Mouse (Mus musculus) heart, adult 2 months (tissue): Measurements from ENCODE around the gene Zbtb4. TPM values are rescaled to one million over a fixed set of nuclear protein-coding genes. Genes with fewer than 3 reads are reported as not detected.

ENCODE experiments used
- DNase-seq, 2 experiments: peaks; one replicate each; pipeline ENCODE4 v3.0.0; 2021
- H3K27ac ChIP-seq: fragments of 200-600 bp; 2 replicates; pipeline ENCODE4 v1.8.1; 2022
- H3K27me3 ChIP-seq: fragments of 200-500 bp; 2 replicates; pipeline ENCODE4 v1.6.1; 2012; ENCODE audit warnings: mild to moderate bottlenecking, low read length, inconsistent platforms, mixed read lengths; ENCODE audit not compliant: control insufficient read depth, insufficient read depth
- H3K36me3 ChIP-seq: fragments of 200-500 bp; 2 replicates; pipeline ENCODE4 v1.6.1; 2012; ENCODE audit warnings: low read length, inconsistent platforms; ENCODE audit not compliant: control insufficient read depth, insufficient read depth
- H3K4me1 ChIP-seq: fragments of 200-500 bp; 2 replicates; pipeline ENCODE4 v1.6.1; 2011; ENCODE audit warnings: low read length; ENCODE audit not compliant: control insufficient read depth, insufficient read depth
- H3K4me3 ChIP-seq: fragments of 200-600 bp; 2 replicates; pipeline ENCODE4 v1.8.1; 2022
- H3K79me2 ChIP-seq: fragments of 200-500 bp; replicated peaks from 2 replicates; pipeline ENCODE4 v1.6.1; 2012; ENCODE audit warnings: mild to moderate bottlenecking, inconsistent platforms, low read length, moderate library complexity, mixed read lengths; ENCODE audit not compliant: control insufficient read depth, insufficient read depth
- H3K9ac ChIP-seq: fragments of 200-500 bp; 2 replicates; pipeline ENCODE4 v1.6.1; 2012; ENCODE audit warnings: low read depth, mild to moderate bottlenecking, control low read depth, inconsistent platforms, low read length, mixed read lengths
- CTCF ChIP-seq: fragments of 200-600 bp; IDR thresholded peaks from 2 replicates; pipeline ENCODE4 v1.8.1; 2022; ENCODE audit warnings: antibody characterized with exemption, mild to moderate bottlenecking, moderate library complexity
- EP300 ChIP-seq: fragments of 200-500 bp; IDR thresholded peaks from 2 replicates; pipeline ENCODE4 v1.6.1; 2011; ENCODE audit warnings: low read depth, low read length, control low read depth; ENCODE audit not compliant: insufficient read depth
- POLR2A ChIP-seq: fragments of 200-500 bp; IDR thresholded peaks from 2 replicates; pipeline ENCODE4 v1.6.1; 2011; ENCODE audit warnings: mild to moderate bottlenecking, low read depth, low read length, control low read depth; ENCODE audit not compliant: insufficient read depth
- WGBS: fragments of 180-500 bp; shearing (Covaris S2); methylation state at CpG from one replicate; pipeline ENCODE4 v1.1.7; 2018; 5-methylcytosine and 5-hydroxymethylcytosine counted together
- intact Hi-C: fragments of 180-260 bp; cut with DNase I; formaldehyde crosslinking; loops from one replicate; pipeline ENCODE4 v1.15.1; 2025
- polyA plus RNA-seq: library from polyadenylated mRNA; depleted of rRNA; stranded (reverse); fragments of >200 nt; gene quantifications from 2 replicates; pipeline ENCODE4 v1.2.3, GENCODE M21; 2012; rRNA removed
- total RNA-seq, 2 experiments: library from RNA; stranded (reverse); gene quantifications; 2 replicates each; pipeline ENCODE4 v1.2.3; 2021

Zbtb4 gene
- total and polyA plus RNA-seq, 3 experiments = 19.8 to 47.9 (median 42.9) TPM

DNA sequence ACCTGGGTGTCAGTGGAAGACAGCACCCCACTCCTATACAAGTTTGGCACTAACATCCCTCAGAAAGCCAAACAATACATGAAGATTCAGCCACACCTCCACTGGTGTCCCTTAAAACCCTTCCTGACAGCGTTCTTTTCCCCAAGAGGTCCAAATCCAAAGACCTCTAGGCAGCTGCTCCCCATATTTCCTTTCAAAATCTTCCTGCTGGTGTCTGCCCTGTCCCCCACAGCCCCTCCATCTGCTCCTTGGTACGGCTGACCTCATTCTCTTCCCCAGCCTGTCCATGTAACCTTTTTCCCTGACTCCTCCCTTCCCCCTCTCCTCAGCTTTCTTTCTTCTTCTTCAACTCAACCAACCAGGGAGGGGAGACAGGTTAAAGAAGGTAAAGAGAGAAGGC, 57.7 kb downstream of the Zbtb4 start:
- 66% methylated on average over 2 of the region's 2 CpGs for WGBS
- intact Hi-C loops = no loop called here
- TF ChIP-seq POLR2A = no peak
- TF ChIP-seq EP300 = no peak
- no peak for TF ChIP-seq CTCF
- Histone ChIP-seq H3K9ac (no peak overlapping the region), H3K27me3 (no peaks in the 10 kb centered on the region), H3K36me3 (no peaks in the 10 kb centered on the region), H3K79me2 (no peaks in the 10 kb centered on the region), H3K4me3 (no peak overlapping the region), H3K4me1 (no peaks in the 10 kb centered on the region), H3K27ac (no peak overlapping the region)
- DNase-seq = no peak

DNA sequence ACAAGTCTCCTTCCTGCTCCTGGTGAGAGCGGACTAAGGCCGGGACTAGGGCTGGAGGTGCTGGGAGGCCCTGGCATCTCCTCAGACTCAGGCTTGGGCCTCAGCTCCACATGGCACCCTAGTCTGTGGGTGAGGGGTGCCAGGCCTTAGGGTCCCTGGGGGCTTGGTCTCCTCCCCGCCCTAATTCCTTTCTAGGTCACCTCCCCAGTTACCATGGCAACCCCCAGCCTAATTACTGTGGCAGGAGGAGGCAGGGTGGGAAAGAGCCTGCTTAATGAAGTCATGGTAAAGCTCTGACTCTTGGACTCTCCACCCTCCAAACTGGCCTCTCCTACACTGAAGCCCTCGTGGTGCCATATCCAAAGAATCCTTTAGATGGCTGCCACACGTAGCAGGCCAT, 63.1 kb downstream of the Zbtb4 start:
- H3K4me1 ChIP-seq = no peaks in the 10 kb centered on the region
- WGBS = 91% methylated on average over 5 of the region's 5 CpGs
- H3K9ac ChIP-seq = no peak overlapping the region
- intact Hi-C loops = no loop called here
- H3K27ac ChIP-seq = no peak overlapping the region
- DNase-seq = no peak
- no peaks in the 10 kb centered on the region; the same call in 1 of the 2 replicates for H3K27me3 ChIP-seq
- H3K4me3 ChIP-seq = no peak overlapping the region
- H3K79me2 ChIP-seq = no peaks in the 10 kb centered on the region
- no peaks in the 10 kb centered on the region for H3K36me3 ChIP-seq
- TF ChIP-seq EP300 (no peak), POLR2A (no peak), CTCF (no peak)

DNA sequence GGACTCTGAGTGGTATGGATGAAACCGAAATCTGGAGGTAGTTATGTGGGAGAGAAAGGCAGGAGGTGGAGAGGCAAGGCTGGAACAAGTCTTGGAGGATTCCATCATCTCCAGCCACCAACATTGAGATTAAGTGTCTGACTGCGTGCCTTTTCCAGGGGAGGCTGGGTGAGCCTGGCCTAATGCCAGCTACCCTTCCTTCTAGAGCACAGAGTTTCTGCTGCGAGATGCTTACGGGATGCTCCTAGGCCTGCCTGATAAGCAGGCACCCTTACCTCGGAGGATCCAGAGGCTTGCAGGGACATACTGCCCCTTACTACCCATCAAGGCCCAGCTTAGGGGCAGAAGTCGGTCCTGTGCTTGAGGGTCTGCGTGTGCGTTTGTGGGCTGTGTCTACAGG, 67.8 kb downstream of the Zbtb4 start:
- Histone ChIP-seq H3K9ac (no peak overlapping the region; the same call in 1 of the 2 replicates), H3K27ac (no peak overlapping the region), H3K4me1 (no peaks in the 10 kb centered on the region; the same call in 1 of the 2 replicates), H3K79me2 (no peaks in the 10 kb centered on the region), H3K27me3 (no peaks in the 10 kb centered on the region; the same call in 1 of the 2 replicates), H3K36me3 (no peaks in the 10 kb centered on the region), H3K4me3 (no peak overlapping the region; the same call in 1 of the 2 replicates)
- no peak for DNase-seq
- intact Hi-C loops = no loop called here
- TF ChIP-seq CTCF (no peak), EP300 (no peak), POLR2A (no peak)
- 73% methylated on average over 8 of the region's 8 CpGs for WGBS

Other genes with a start within 250 kb of the Zbtb4 start
Only the 30 nearest of the 44 such genes appear.
- gene Shbg, start 148.0 kb upstream of the Zbtb4 start, total RNA-seq = not detected
- not detected in 2 replicates for gene Shbg, start 148.0 kb upstream of the Zbtb4 start, polyA plus RNA-seq
- 1 to 10 TPM; 1.8 to 1.9 TPM for gene Sat2, start 143.9 kb upstream of the Zbtb4 start, total RNA-seq
- 4.5 and 6.1 TPM in 2 replicates for gene Sat2, start 143.9 kb upstream of the Zbtb4 start, polyA plus RNA-seq
- 100 to 1,000 TPM in 1 of 2 experiments, 10 to 100 TPM in 1; 86.0 to 103 TPM for gene Fxr2, start 132.9 kb upstream of the Zbtb4 start, total RNA-seq
- 61.2 and 112 TPM in 2 replicates for gene Fxr2, start 132.9 kb upstream of the Zbtb4 start, polyA plus RNA-seq
- gene Sox15, start 110.6 kb upstream of the Zbtb4 start, total RNA-seq = not detected
- not detected in 2 replicates for gene Sox15, start 110.6 kb upstream of the Zbtb4 start, polyA plus RNA-seq
- 10 to 100 TPM; 13.7 to 14.2 TPM for gene Mpdu1, start 103.3 kb upstream of the Zbtb4 start, total RNA-seq
- gene Mpdu1, start 103.3 kb upstream of the Zbtb4 start, polyA plus RNA-seq = 40.8 and 41.3 TPM in 2 replicates
- 1 to 10 TPM; 7.4 to 7.6 TPM for gene Cd68, start 99.8 kb upstream of the Zbtb4 start, total RNA-seq
- gene Cd68, start 99.8 kb upstream of the Zbtb4 start, polyA plus RNA-seq = 7.0 and 14.8 TPM in 2 replicates
- gene Eif4a1, start 93.5 kb upstream of the Zbtb4 start, total RNA-seq = 100 to 1,000 TPM; 173 to 198 TPM
- 147 and 250 TPM in 2 replicates for gene Eif4a1, start 93.5 kb upstream of the Zbtb4 start, polyA plus RNA-seq
- 10 to 100 TPM; 31.1 to 33.2 TPM for gene Senp3, start 83.8 kb upstream of the Zbtb4 start, total RNA-seq
- gene Senp3, start 83.8 kb upstream of the Zbtb4 start, polyA plus RNA-seq = 35.1 and 51.8 TPM in 2 replicates
- 1 to 10 TPM; 1.4 to 3.2 TPM for gene Tnfsf13, start 80.1 kb upstream of the Zbtb4 start, total RNA-seq
- 2.9 and 4.0 TPM in 2 replicates for gene Tnfsf13, start 80.1 kb upstream of the Zbtb4 start, polyA plus RNA-seq
- 10 to 100 TPM; 18.4 to 21.9 TPM for gene Tnfsf12, start 70.1 kb upstream of the Zbtb4 start, total RNA-seq
- gene Tnfsf12, start 70.1 kb upstream of the Zbtb4 start, polyA plus RNA-seq = 29.2 and 32.0 TPM in 2 replicates
- gene Tnfsfm13, start 69.8 kb upstream of the Zbtb4 start, total RNA-seq = 1 to 10 TPM; 2.8 to 3.2 TPM
- 3.7 and 4.7 TPM in 2 replicates for gene Tnfsfm13, start 69.8 kb upstream of the Zbtb4 start, polyA plus RNA-seq
- gene Polr2a, start 7.3 kb upstream of the Zbtb4 start, total RNA-seq = 10 to 100 TPM; 25.3 to 30.4 TPM
- gene Polr2a, start 7.3 kb upstream of the Zbtb4 start, polyA plus RNA-seq = 15.6 and 20.2 TPM in 2 replicates
- not detected for gene Slc35g3, start 3.9 kb upstream of the Zbtb4 start, total RNA-seq
- gene Slc35g3, start 3.9 kb upstream of the Zbtb4 start, polyA plus RNA-seq = 0.35 TPM in 1 of 2 replicates, not detected in the other
- 1 to 10 TPM; 4.1 TPM for gene Chrnb1, start 30.0 kb downstream of the Zbtb4 start, total RNA-seq
- gene Chrnb1, start 30.0 kb downstream of the Zbtb4 start, polyA plus RNA-seq = 10.3 and 16.4 TPM in 2 replicates
- gene Fgf11, start 35.9 kb downstream of the Zbtb4 start, total RNA-seq = 1 to 10 TPM; 1.9 to 2.5 TPM
- gene Fgf11, start 35.9 kb downstream of the Zbtb4 start, polyA plus RNA-seq = 3.3 and 4.3 TPM in 2 replicates
- under 1 TPM; 0.25 to 0.29 TPM for gene Tmem102, start 39.7 kb downstream of the Zbtb4 start, total RNA-seq
- 0.44 and 0.47 TPM in 2 replicates for gene Tmem102, start 39.7 kb downstream of the Zbtb4 start, polyA plus RNA-seq
- gene Gm39566, start 49.4 kb downstream of the Zbtb4 start, total RNA-seq = not detected
- gene Gm39566, start 49.4 kb downstream of the Zbtb4 start, polyA plus RNA-seq = 0.02 and 0.09 TPM in 2 replicates
- gene Spem2, start 52.6 kb downstream of the Zbtb4 start, total RNA-seq = not detected
- 0.15 and 0.20 TPM in 2 replicates for gene Spem2, start 52.6 kb downstream of the Zbtb4 start, polyA plus RNA-seq
- not detected for gene Spem1, start 56.3 kb downstream of the Zbtb4 start, total RNA-seq
- 0.23 and 0.32 TPM in 2 replicates for gene Spem1, start 56.3 kb downstream of the Zbtb4 start, polyA plus RNA-seq
- gene Nlgn2, start 71.9 kb downstream of the Zbtb4 start, total RNA-seq = 1 to 10 TPM; 3.4 to 5.0 TPM
- gene Nlgn2, start 71.9 kb downstream of the Zbtb4 start, polyA plus RNA-seq = 6.0 and 6.7 TPM in 2 replicates
- 100 to 1,000 TPM; 214 to 254 TPM for gene Tmem256, start 72.6 kb downstream of the Zbtb4 start, total RNA-seq
- 308 and 350 TPM in 2 replicates for gene Tmem256, start 72.6 kb downstream of the Zbtb4 start, polyA plus RNA-seq
- gene Plscr3, start 80.5 kb downstream of the Zbtb4 start, total RNA-seq = 10 to 100 TPM; 21.2 to 22.4 TPM
- 45.3 and 48.3 TPM in 2 replicates for gene Plscr3, start 80.5 kb downstream of the Zbtb4 start, polyA plus RNA-seq
- not detected for gene Tnk1, start 92.8 kb downstream of the Zbtb4 start, total RNA-seq
- gene Tnk1, start 92.8 kb downstream of the Zbtb4 start, polyA plus RNA-seq = 0.20 and 0.68 TPM in 2 replicates
- not detected for gene Tmem95, start 112.1 kb downstream of the Zbtb4 start, total RNA-seq
- not detected in 2 replicates for gene Tmem95, start 112.1 kb downstream of the Zbtb4 start, polyA plus RNA-seq
- gene Kctd11, start 115.5 kb downstream of the Zbtb4 start, total RNA-seq = 1 to 10 TPM; 2.3 to 2.6 TPM
- 2.9 TPM in 2 replicates for gene Kctd11, start 115.5 kb downstream of the Zbtb4 start, polyA plus RNA-seq
- gene Acap1, start 129.6 kb downstream of the Zbtb4 start, total RNA-seq = 1 to 10 TPM in 1 of 2 experiments, under 1 TPM in 1; 0.65 to 1.1 TPM
- 1.7 and 3.3 TPM in 2 replicates for gene Acap1, start 129.6 kb downstream of the Zbtb4 start, polyA plus RNA-seq
- under 1 TPM; 0.23 to 0.34 TPM for gene 2810408A11Rik, start 135.1 kb downstream of the Zbtb4 start, total RNA-seq
- gene 2810408A11Rik, start 135.1 kb downstream of the Zbtb4 start, polyA plus RNA-seq = 0.15 and 0.41 TPM in 2 replicates
- 10 to 100 TPM; 42.6 to 47.1 TPM for gene Neurl4, start 135.2 kb downstream of the Zbtb4 start, total RNA-seq
- gene Neurl4, start 135.2 kb downstream of the Zbtb4 start, polyA plus RNA-seq = 31.5 and 54.1 TPM in 2 replicates
- gene Gps2, start 148.0 kb downstream of the Zbtb4 start, total RNA-seq = 10 to 100 TPM; 27.2 to 28.4 TPM
- 53.9 and 63.9 TPM in 2 replicates for gene Gps2, start 148.0 kb downstream of the Zbtb4 start, polyA plus RNA-seq
- gene Eif5a, start 156.0 kb downstream of the Zbtb4 start, total RNA-seq = 100 to 1,000 TPM; 397 to 444 TPM
- gene Eif5a, start 156.0 kb downstream of the Zbtb4 start, polyA plus RNA-seq = 360 and 540 TPM in 2 replicates